Mouse (Mus musculus): ENCODE results near the gene Hoxb5. TPM values are rescaled to one million over a fixed set of nuclear protein-coding genes. Genes with fewer than 3 reads are reported as not detected.
A peak's percentile ranks its signal among the peaks of the same experiment; 100 is the strongest.

The Hoxb5 gene
- total and polyA plus RNA-seq, 3 experiments, result 0.18 to 0.23 TPM; not detected in 1

GRCm38 (mm10) chr11:96306183-96306907 lies 3.2 kb downstream of the Hoxb5 start:
- H3K27ac ChIP-seq, result no peak overlapping the region
- intact Hi-C loops (cut with DNase I), result no loop called here
- no peak for DNase-seq
- no peaks in the 10 kb centered on the region for H3K4me1 ChIP-seq (ENCODE audit: control insufficient read depth, insufficient read depth, low read length)
- WGBS, result 48% methylated on average over 7 of the region's 7 CpGs
- no peaks in the 10 kb centered on the region for H3K36me3 ChIP-seq (ENCODE audit: control insufficient read depth, insufficient read depth, low read length)
- H3K4me3 ChIP-seq, result no peak overlapping the region
- peaks cover 20% of the 10 kb centered on the region for H3K27me3 ChIP-seq (ENCODE audit: control insufficient read depth, insufficient read depth, low read length)
- H3K79me2 ChIP-seq (replicated peaks; ENCODE audit: control insufficient read depth, insufficient read depth, low read length), result no peaks in the 10 kb centered on the region
- TF ChIP-seq POLR2A (IDR thresholded peaks at IDR 0.05; ENCODE audit: insufficient read depth, low read depth, low read length) (no peak), CTCF (IDR thresholded peaks at IDR 0.05) (no peak)
- no peak overlapping the region for H3K9ac ChIP-seq (ENCODE audit: low read depth, low read length)

GRCm38 (mm10) chr11:96306908-96307269 lies 3.8 kb downstream of the Hoxb5 start:
- no peaks in the 10 kb centered on the region for H3K4me1 ChIP-seq (ENCODE audit: control insufficient read depth, insufficient read depth, low read length)
- TF ChIP-seq POLR2A (IDR thresholded peaks at IDR 0.05; ENCODE audit: insufficient read depth, low read depth, low read length) (no peak), EP300 (IDR thresholded peaks at IDR 0.05; ENCODE audit: insufficient read depth, low read depth, low read length) (no peak), CTCF (IDR thresholded peaks at IDR 0.05) (no peak)
- H3K4me3 ChIP-seq, result no peak overlapping the region
- DNase-seq, result no peak
- 28% methylated on average over 13 of the region's 13 CpGs for WGBS
- H3K27ac ChIP-seq, result no peak overlapping the region
- H3K9ac ChIP-seq (ENCODE audit: low read depth, low read length), result no peak overlapping the region
- intact Hi-C loops (cut with DNase I), result no loop called here
- no peaks in the 10 kb centered on the region for H3K79me2 ChIP-seq (replicated peaks; ENCODE audit: control insufficient read depth, insufficient read depth, low read length)
- H3K27me3 ChIP-seq (ENCODE audit: control insufficient read depth, insufficient read depth, low read length), result peaks cover 17% of the 10 kb centered on the region
- H3K36me3 ChIP-seq (ENCODE audit: control insufficient read depth, insufficient read depth, low read length), result no peaks in the 10 kb centered on the region

- peaks cover 10% of the 10 kb centered on the region for H3K27me3 ChIP-seq (ENCODE audit: control insufficient read depth, insufficient read depth, low read length)
- 31% methylated on average over 4 of the region's 4 CpGs for whole genome bisulfite sequencing
- DNase-seq, result no peak
- TF ChIP-seq EP300 (IDR thresholded peaks at IDR 0.05; ENCODE audit: insufficient read depth, low read depth, low read length), result no peak
- TF ChIP-seq CTCF (IDR thresholded peaks at IDR 0.05), result no peak
- no peak for TF ChIP-seq POLR2A (IDR thresholded peaks at IDR 0.05; ENCODE audit: insufficient read depth, low read depth, low read length)
- H3K36me3 ChIP-seq (ENCODE audit: control insufficient read depth, insufficient read depth, low read length), result no peaks in the 10 kb centered on the region
- H3K4me3 ChIP-seq, result no peak overlapping the region
- H3K4me1 ChIP-seq (ENCODE audit: control insufficient read depth, insufficient read depth, low read length), result no peaks in the 10 kb centered on the region
- H3K9ac ChIP-seq (ENCODE audit: low read depth, low read length), result no peak overlapping the region
- intact Hi-C loops (cut with DNase I), result no loop called here
- H3K79me2 ChIP-seq (replicated peaks; ENCODE audit: control insufficient read depth, insufficient read depth, low read length), result no peaks in the 10 kb centered on the region
- no peak overlapping the region for H3K27ac ChIP-seq
Measured at GRCm38 (mm10) chr11:96308763-96309162, 5.6 kb downstream of the Hoxb5 start.

- no peak overlapping the region for H3K9ac ChIP-seq (ENCODE audit: low read depth, low read length)
- intact Hi-C loops (cut with DNase I), result no loop called here
- no peak overlapping the region for H3K27ac ChIP-seq
- H3K27me3 ChIP-seq (ENCODE audit: control insufficient read depth, insufficient read depth, low read length), result peaks cover 9% of the 10 kb centered on the region
- H3K4me1 ChIP-seq (ENCODE audit: control insufficient read depth, insufficient read depth, low read length), result no peaks in the 10 kb centered on the region
- no peak overlapping the region for H3K4me3 ChIP-seq
- no peaks in the 10 kb centered on the region for H3K79me2 ChIP-seq (replicated peaks; ENCODE audit: control insufficient read depth, insufficient read depth, low read length)
- no peak for DNase-seq
- WGBS, result 32% methylated on average over 4 of the region's 4 CpGs
- TF ChIP-seq POLR2A (IDR thresholded peaks at IDR 0.05; ENCODE audit: insufficient read depth, low read depth, low read length) (no peak), EP300 (IDR thresholded peaks at IDR 0.05; ENCODE audit: insufficient read depth, low read depth, low read length) (no peak), CTCF (IDR thresholded peaks at IDR 0.05) (no peak)
- no peaks in the 10 kb centered on the region for H3K36me3 ChIP-seq (ENCODE audit: control insufficient read depth, insufficient read depth, low read length)
Measured at GRCm38 (mm10) chr11:96309288-96309687, 6.2 kb downstream of the Hoxb5 start.

GRCm38 (mm10) chr11:96310183-96310938 lies 7.2 kb downstream of the Hoxb5 start:
- Histone ChIP-seq H3K79me2 (replicated peaks; ENCODE audit: control insufficient read depth, insufficient read depth, low read length) (no peaks in the 10 kb centered on the region), H3K4me3 (no peak overlapping the region), H3K9ac (ENCODE audit: low read depth, low read length) (no peak overlapping the region), H3K27me3 (ENCODE audit: control insufficient read depth, insufficient read depth, low read length) (peaks cover 3% of the 10 kb centered on the region), H3K4me1 (ENCODE audit: control insufficient read depth, insufficient read depth, low read length) (no peaks in the 10 kb centered on the region), H3K36me3 (ENCODE audit: control insufficient read depth, insufficient read depth, low read length) (no peaks in the 10 kb centered on the region), H3K27ac (no peak overlapping the region)
- DNase-seq, result no peak
- intact Hi-C loops (cut with DNase I), result loop anchor here (2.0 kb wide), 1 partner anchor 96 kb away; no protein-coding TSS in a partner anchor
- no peak for TF ChIP-seq POLR2A (IDR thresholded peaks at IDR 0.05; ENCODE audit: insufficient read depth, low read depth, low read length)
- TF ChIP-seq CTCF (IDR thresholded peaks at IDR 0.05), result no peak
- no peak for TF ChIP-seq EP300 (IDR thresholded peaks at IDR 0.05; ENCODE audit: insufficient read depth, low read depth, low read length)
- 25% methylated on average over 20 of the region's 20 CpGs for WGBS

GRCm38 (mm10) chr11:96311097-96311496 lies 8.0 kb downstream of the Hoxb5 start:
- Histone ChIP-seq H3K27ac (no peak overlapping the region), H3K27me3 (ENCODE audit: control insufficient read depth, insufficient read depth, low read length) (peaks cover 6% of the 10 kb centered on the region), H3K36me3 (ENCODE audit: control insufficient read depth, insufficient read depth, low read length) (no peaks in the 10 kb centered on the region), H3K9ac (ENCODE audit: low read depth, low read length) (no peak overlapping the region), H3K4me3 (peak overlapping the region; percentile 28; the same call in 1 of the 2 replicates), H3K4me1 (ENCODE audit: control insufficient read depth, insufficient read depth, low read length) (no peaks in the 10 kb centered on the region), H3K79me2 (replicated peaks; ENCODE audit: control insufficient read depth, insufficient read depth, low read length) (no peaks in the 10 kb centered on the region)
- TF ChIP-seq POLR2A (IDR thresholded peaks at IDR 0.05; ENCODE audit: insufficient read depth, low read depth, low read length), result no peak
- no peak for TF ChIP-seq EP300 (IDR thresholded peaks at IDR 0.05; ENCODE audit: insufficient read depth, low read depth, low read length)
- no peak for TF ChIP-seq CTCF (IDR thresholded peaks at IDR 0.05)
- intact Hi-C loops (cut with DNase I), result loop anchor here (2.0 kb wide), 1 partner anchor 96 kb away; no protein-coding TSS in a partner anchor
- no peak for DNase-seq
- WGBS, result 21% methylated on average over 6 of the region's 6 CpGs

Measured in heart, adult 2 months (tissue).